Mouse (Mus musculus) lung, postnatal 14 days (tissue): ENCODE results near the gene Gm45521.
"Not testable (repeated sequence)": the region's sequence is repeated elsewhere in the genome, so short reads cannot be mapped to it uniquely, and the experiment has no call there.

Experiments
- DNase-seq: peaks from one replicate; pipeline ENCODE4 v3.0.0; 2021

Gm45521 gene

DNA sequence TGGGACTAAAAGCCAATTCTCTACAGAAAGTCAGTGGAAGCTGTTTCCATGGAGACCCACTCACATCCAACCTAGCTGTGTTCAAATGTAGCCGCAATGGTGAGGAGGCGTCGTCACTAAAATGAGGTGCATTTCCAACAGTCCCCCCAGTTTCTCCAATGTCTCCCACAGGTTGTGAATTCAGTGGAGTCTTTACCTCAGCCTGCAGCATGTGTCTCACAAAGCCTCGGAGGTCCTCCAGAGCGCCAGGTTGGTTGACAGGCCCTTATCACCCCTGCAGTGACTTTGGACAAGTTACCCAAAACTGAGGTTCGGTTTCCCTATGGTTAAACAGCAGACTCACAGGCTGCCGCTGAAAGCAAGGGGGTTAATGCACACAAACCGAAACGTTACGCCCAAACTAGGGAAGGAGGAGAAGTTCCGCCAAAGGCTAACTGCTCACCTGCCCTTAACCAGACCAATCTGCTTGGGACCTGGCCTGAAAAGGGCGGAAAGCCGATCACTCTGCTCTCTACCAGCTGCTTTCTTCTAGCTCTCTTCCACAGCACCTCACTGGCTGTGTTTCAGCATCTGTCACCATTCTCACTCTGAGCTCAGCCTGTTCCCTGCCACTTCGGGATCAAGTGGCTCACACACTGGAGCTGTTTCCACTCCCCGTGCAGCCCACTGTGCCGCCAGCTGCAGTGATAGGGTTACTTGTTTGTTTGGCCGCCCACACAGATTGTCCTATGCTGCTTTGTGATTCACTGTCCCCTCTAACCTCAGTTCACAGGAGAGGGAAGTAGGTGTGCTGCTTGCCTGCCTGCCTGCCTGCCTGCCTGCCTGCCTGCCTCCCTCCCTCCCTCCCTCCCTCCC lies 44.0 kb downstream of the Gm45521 start:
- DNase-seq: no peak

DNA sequence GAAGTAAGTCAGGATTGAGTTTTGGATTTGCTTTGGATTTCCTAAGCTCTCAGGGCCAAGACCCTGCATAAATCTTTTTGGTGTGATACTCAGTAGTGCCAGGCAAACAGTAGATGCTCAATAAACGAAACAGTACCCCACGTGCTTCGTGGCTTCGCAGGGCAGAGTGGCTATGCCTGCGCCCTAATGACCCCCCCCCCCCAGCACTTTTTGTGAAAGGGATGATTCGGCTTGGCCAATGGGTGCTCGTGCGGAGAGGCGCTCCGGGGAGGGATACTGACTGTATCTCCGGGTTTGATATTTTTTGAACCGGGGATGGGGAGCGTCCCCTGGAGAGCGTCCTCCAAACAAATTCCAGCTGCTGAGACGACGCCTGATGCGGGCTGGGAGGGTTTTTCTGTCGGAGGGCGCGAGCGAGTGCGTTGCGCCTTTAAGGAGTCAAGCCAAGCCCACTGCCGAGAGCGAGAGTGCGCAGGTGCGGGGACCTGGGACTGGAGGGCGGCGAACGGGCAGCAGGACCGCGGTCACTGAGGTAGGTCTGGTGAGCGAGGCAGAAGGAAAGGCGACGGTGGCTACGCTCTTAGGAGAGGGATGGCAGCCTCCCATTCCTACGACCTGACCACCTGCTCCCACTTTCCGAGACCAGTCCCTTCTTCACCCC lies 45.5 kb downstream of the Gm45521 start, which contains the start of gene Abhd6:
Abhd6 (plus strand) TSS at position 471 of the 661 bp plus-strand sequence.
- DNase-seq: peak; percentile 84

DNA sequence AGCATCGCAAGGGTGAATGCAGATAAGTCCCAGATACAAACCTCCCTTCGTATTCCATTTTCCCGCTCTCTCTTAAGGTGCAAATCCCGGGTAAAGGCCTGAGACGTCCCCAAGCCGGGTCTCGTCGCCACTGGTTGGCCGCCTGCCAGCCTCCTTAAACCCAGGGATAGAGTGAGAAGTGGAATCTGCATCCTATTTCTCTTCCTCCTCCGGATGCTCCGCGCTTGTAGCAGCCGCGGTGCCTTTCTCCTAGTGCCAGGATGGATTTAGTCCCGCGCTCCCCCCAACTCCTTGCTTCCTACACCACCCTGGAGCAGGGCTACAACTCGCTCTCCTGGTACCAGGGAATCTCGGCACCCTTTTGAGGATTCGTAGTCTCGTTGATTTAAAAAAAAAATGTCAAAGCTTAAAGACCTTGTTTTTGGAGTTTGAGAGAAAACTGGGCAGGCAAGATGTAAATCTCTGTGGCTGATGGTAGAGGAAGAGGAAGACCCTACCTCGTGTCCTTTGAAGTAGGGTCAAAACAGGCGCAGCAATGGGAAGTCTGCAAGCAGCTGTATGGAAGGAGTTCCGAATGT lies 46.1 kb downstream of the Gm45521 start:
- DNase-seq: peak; percentile 45

GRCm38 (mm10) chr14:8003727-8004670 lies 46.9 kb downstream of the Gm45521 start:
- DNase-seq: no peak

DNA sequence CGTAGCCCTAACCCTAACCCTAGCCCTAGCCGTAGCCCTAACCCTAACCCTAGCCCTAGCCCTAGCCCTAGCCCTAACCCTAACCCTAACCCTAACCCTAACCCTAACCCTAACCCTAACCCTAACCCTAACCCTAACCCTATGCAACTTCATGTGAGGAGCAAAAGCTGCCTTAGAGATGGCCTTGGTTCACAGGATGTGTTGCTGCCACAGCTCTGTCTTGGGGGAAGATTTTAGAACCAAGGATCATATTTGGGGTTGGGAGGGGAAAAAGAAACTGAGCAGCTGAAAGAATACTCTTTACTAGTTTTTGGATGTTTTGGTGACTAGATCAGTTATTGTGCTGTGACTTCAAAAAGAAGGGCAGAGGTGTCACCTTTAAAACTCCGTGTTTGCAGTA lies 49.0 kb downstream of the Gm45521 start:
- DNase-seq: not testable (repeated sequence)

DNA sequence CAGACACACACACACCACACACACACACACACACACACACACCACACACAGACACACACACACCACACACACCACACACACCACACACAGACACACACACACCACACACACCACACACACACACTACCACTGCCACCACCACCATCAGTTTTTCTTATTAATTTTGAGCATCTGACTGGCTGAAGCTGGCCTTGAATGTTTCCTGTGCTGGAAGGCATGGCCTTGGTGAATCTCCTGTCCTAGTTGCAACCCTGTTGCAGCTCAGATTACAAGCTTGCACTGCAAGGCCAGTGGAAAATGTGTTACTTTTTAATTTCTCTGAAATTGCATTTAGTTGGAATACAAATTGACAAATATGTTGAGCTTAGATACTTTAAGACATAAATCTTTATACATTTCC lies 50.0 kb downstream of the Gm45521 start:
- DNase-seq: no peak

DNA sequence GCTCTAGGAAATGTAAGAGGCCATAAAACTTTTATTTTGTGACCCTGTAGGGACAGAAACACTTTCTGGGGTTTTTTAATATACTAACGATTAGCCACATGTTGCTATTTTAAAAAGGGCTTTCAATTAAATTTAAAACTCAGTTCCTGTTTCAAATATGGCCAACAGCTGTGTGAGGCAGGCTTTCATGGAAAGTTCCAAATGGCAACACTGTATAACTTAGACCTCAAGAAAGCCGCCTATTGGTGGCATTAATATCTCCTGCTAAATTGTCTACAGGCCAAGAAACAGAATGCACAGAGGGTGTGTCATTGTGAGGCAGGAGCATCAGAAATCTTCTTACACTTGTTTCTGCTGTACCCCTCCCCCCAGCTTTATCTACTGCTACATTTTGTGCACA lies 50.4 kb downstream of the Gm45521 start:
- no peak for DNase-seq

- DNase-seq: no peak
Observed at GRCm38 (mm10) chr14:8007923-8008322, 50.8 kb downstream of the Gm45521 start.
